Mouse (Mus musculus) ovary, postnatal 10 days (tissue): ENCODE measurements around the gene Foxo1.

Experiments used
- DNase-seq: peaks from one replicate; pipeline ENCODE4 v3.0.0; 2022; ENCODE audit warnings: low spot score

Foxo1 gene

GRCm38 (mm10) chr3:52268737-52269513 lies 789 bp downstream of the Foxo1 start:
- DNase-seq, result peak; percentile 17

- peak; percentile 50 for DNase-seq
These were observed 1.6 kb downstream of the Foxo1 start for GRCm38 (mm10) chr3:52269514-52270351.

- no peak for DNase-seq
These were observed 2.4 kb downstream of the Foxo1 start for GRCm38 (mm10) chr3:52270511-52270910.

- no peak for DNase-seq
These were observed 3.2 kb downstream of the Foxo1 start for GRCm38 (mm10) chr3:52271376-52271775.

GRCm38 (mm10) chr3:52272376-52272865 lies 4.3 kb downstream of the Foxo1 start:
- DNase-seq, result no peak

- DNase-seq, result no peak
These were observed 6.3 kb downstream of the Foxo1 start for GRCm38 (mm10) chr3:52274475-52274874.

- DNase-seq, result no peak
These were observed 7.0 kb downstream of the Foxo1 start for GRCm38 (mm10) chr3:52275037-52275555.

- no peak for DNase-seq
These were observed 12.5 kb downstream of the Foxo1 start for GRCm38 (mm10) chr3:52280681-52281080.

GRCm38 (mm10) chr3:52281882-52282281 lies 13.7 kb downstream of the Foxo1 start:
- DNase-seq, result no peak

- no peak for DNase-seq
These were observed 14.2 kb downstream of the Foxo1 start for GRCm38 (mm10) chr3:52282369-52282768.

- no peak for DNase-seq
These were observed 15.4 kb downstream of the Foxo1 start for GRCm38 (mm10) chr3:52283521-52283920.

GRCm38 (mm10) chr3:52290811-52291210 lies 22.7 kb downstream of the Foxo1 start:
- no peak for DNase-seq

- DNase-seq, result no peak
These were observed 24.4 kb downstream of the Foxo1 start for GRCm38 (mm10) chr3:52292498-52292897.

GRCm38 (mm10) chr3:52293946-52294345 lies 25.8 kb downstream of the Foxo1 start:
- DNase-seq, result no peak

- no peak for DNase-seq
These were observed 27.6 kb downstream of the Foxo1 start for GRCm38 (mm10) chr3:52295688-52296087.

GRCm38 (mm10) chr3:52296224-52296760 lies 28.2 kb downstream of the Foxo1 start:
- no peak for DNase-seq

GRCm38 (mm10) chr3:52297291-52298018 lies 29.3 kb downstream of the Foxo1 start:
- DNase-seq, result no peak

- DNase-seq, result no peak
These were observed 30.5 kb downstream of the Foxo1 start for GRCm38 (mm10) chr3:52298683-52299082.

GRCm38 (mm10) chr3:52299376-52299775 lies 31.2 kb downstream of the Foxo1 start:
- no peak for DNase-seq

- no peak for DNase-seq
These were observed 32.4 kb downstream of the Foxo1 start for GRCm38 (mm10) chr3:52300517-52300916.

GRCm38 (mm10) chr3:52303301-52303700 lies 35.2 kb downstream of the Foxo1 start:
- DNase-seq, result no peak
